Mouse (Mus musculus) spleen, adult 18-20 months (tissue): ENCODE results near the gene Adamts9.

ENCODE experiments used
- DNase-seq, 2 experiments: peaks; one replicate each; pipeline ENCODE4 v3.0.0; 2022; ENCODE audit warnings: mixed read lengths in 2 of 2

The Adamts9 gene

GRCm38 (mm10) chr6:92858721-92859510, 84.4 kb downstream of the Adamts9 start:
- no peak for DNase-seq

GRCm38 (mm10) chr6:92857761-92858160, 85.5 kb downstream of the Adamts9 start:
- DNase-seq: no peak

- no peak for DNase-seq
These were observed 88.4 kb downstream of the Adamts9 start for GRCm38 (mm10) chr6:92854873-92855272.

DNA sequence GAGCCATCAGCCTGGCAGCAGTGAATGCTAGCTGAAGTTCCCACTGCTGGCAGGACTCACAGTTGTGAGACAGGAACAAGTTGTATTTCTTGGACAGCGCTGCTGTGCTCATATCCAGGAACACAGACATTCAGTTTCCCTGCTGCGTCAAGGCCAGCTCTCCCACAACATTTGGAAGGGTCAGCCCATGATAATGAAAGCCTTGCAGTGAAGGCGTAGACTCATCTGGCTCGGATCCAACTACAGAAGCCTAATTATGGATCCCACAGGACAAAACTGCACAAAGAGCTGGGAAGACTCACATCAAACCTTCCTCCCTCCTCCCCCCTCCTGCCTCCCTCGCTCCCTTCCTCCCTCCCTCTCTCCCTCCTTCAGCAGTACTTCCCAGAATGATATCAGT, 93.0 kb downstream of the Adamts9 start:
- no peak for DNase-seq

DNA sequence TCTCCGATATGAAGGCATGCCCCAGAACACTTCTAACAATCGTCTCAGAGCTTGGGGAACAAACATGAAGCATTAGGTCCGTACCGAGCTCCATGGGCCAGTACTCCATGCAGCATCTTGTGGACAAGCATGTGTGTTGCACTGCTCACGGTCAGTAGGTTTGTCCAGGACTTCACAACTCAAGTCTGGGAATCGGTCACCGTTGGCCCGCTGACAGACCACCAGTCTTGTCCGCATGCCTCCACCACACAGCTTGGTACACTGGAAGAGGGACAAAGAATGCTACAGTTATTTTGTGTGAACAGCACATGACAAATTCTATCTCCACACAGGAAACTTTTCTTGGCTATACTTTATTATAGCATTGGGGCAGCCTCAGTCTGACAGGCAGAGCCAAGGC, 94.1 kb downstream of the Adamts9 start:
- no peak for DNase-seq

DNA sequence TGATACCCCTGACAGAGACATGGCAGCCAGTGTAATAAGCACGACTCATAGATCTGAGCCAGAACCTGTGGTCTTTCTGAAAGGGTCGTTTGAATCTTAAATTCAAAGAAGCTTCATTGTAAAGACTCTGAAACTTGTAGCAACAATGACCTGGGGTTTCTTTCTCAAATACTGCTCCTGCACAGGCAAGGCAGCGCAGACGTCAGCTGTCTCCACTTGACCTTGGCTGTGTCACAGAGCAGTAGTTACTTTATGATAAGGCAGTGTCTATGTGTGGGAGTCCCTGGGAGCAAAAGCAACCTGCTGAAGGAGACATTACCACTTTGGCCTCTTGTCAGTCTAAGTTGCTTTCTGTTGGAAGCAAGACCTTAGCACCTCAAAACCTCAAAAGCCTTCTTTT, 96.7 kb downstream of the Adamts9 start:
- DNase-seq: no peak

GRCm38 (mm10) chr6:92845898-92846297, 97.4 kb downstream of the Adamts9 start:
- no peak for DNase-seq

DNA sequence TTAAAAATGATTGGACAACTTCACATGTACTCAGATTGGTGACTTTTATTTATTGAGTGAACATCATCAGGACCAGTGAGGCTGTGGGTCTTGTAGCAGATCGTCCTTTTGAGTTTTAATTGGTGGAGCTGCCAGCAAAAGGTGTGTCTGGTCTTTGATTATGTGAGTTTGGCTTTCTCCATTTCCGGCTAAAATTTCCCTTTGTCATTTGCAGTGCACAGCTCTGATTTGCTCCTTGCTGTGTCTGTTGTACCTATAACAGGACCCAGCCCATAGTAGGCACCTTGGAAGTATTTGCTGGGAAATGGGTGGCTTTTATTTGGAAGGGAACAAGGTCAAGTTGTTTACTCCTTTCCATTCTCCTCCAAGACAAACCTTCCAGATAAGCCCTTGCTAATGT, 99.8 kb downstream of the Adamts9 start:
- no peak for DNase-seq

- no peak for DNase-seq
These were observed 101.3 kb downstream of the Adamts9 start for GRCm38 (mm10) chr6:92842000-92842399.

DNA sequence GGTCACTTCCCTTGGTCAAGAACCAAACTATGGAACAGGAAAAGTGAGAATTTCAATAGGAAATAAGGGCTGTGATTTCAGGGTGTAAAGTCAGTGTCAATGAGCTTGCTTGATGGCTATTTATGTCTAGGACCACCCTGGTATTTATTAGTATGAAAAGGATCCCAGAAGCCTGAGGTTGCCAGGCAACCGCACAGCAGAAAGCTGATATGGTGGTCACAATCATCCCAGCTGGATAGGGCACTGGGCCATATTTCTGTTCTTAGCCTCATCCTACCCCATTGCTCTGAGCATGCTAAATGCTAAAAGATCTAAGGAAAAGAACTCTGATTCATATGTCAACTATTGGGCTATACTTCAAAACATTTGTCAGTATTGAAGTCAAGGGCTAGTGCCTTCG, 112.2 kb downstream of the Adamts9 start:
- no peak for DNase-seq

DNA sequence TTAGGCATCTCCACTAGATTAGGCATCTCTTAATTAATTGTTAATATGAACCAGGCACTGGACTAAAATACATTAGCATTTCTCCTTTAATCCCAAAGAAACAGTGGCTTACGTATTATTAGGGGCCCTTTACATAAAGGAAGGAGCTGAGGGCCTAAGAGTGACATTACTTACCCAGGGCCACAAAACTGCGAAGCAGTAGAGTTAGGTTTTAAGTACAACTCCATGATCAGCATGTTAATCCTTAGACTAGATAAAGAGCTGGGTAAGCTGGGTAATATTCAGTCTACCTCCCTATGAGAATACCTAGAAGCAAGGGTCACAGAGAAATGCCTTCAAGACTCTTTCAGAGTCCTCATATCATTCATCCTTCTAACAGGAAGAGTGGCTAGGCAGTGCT, 114.1 kb downstream of the Adamts9 start:
- DNase-seq: no peak

- no peak for DNase-seq
These were observed 115.9 kb downstream of the Adamts9 start for GRCm38 (mm10) chr6:92827360-92827759.

- no peak for DNase-seq
These were observed 116.7 kb downstream of the Adamts9 start for GRCm38 (mm10) chr6:92826561-92826960.

DNA sequence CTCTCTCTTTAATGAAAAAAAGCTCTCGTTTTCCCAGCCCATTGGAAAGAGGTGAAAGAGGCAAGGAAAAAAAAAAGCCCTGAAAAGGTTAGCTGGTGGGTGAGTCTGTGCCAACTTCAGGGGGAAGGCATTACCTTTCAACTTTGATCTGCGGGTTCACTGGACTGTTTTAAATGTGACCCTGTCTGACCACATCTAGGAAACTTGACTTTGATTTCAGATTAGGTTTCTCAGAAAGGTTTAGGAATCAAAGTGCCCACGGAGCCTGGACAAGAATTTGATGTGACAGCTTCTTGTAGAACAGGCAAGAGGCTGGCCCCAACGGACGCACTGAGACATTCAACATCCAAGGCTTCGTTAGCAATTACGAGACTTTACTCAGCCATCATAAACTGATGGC, 119.3 kb downstream of the Adamts9 start:
- DNase-seq: no peak

- DNase-seq: no peak
These were observed 121.3 kb downstream of the Adamts9 start for GRCm38 (mm10) chr6:92822006-92822405.

GRCm38 (mm10) chr6:92821606-92822005, 121.7 kb downstream of the Adamts9 start:
- DNase-seq: no peak

DNA sequence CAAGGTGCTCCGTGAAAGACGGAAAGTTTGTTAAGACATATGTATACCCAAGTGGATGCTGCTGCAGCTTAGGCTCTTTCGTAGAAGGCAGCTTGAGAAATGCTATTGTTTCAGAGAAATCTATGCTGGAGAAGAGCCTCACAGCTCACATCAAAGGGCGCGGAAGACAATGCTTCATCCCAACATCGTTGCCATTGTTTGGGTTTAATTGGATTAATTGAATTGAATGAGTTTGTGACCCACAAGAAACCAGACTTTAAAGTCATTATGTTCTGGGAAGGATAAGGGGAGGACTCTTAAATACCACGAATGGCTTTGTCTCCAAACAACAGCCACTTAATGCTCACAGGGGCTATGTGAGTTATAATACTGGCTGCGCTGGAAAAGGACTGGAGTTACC, 125.6 kb downstream of the Adamts9 start:
- no peak for DNase-seq

DNA sequence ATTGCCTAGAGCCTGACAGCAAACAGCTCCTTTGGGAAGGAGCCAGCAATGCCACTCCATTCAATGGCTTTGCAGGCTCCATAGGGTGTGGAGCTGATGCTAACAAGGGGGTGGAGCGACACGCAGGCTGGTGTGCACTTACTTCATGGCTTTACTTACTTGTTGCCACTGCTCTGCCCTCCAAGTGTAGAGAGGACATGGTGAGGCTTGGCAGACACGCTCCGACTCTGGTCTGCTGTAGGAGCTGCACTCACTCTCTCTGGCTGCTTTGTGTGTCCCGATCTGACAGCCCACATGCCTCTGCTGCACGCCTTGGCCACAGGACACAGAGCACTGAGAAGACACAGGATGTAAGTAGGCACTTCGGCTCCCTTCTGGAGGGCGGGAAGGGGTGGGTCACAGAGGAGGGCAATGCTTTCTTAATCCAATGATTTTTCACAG, 127.0 kb downstream of the Adamts9 start, which contains the start of gene A730049H05Rik:
A730049H05Rik (plus strand) TSS at position 168 of the 441 bp plus-strand sequence.
- DNase-seq: no peak

- DNase-seq: no peak
These were observed 130.5 kb downstream of the Adamts9 start for GRCm38 (mm10) chr6:92812702-92813370.

DNA sequence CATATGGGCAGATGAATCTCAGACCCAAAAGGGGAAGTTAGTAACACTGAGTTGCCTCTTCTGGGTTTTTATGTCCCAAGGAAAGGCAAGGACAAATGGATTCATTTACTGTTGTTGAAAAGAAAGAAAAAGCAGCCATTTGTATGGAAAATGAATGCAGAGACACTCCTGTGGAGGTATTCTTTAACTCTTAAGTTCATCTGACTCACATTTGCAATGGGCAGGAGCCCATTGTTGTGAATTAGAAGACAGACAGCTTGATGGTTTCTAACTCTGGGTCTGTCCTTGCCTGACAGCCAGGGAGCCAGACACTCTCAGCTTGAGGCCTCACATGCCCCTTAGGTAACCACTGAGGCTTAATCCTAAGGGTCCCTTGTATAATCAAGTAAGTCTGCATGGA, 131.7 kb downstream of the Adamts9 start:
- DNase-seq: no peak

GRCm38 (mm10) chr6:92810628-92811027, 132.7 kb downstream of the Adamts9 start:
- no peak for DNase-seq

DNA sequence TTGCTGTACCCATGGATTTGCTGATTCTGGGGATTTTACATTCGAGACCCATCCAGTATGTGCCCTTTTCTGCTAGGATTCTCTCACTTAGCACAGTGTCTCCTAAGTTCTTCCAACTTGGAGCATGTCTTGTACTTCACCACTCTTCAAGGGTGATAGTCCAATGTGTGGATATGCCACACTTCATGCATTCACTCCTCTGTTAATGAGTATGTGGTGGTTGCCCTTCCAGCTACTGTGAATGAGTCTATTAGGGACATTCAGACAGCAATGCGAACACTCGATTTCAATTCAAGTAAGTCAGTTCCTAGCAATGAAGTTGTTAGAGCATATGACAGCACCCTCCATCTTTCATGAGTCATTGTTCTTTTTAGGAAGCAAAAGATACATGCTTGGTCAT, 133.5 kb downstream of the Adamts9 start:
- no peak for DNase-seq

DNA sequence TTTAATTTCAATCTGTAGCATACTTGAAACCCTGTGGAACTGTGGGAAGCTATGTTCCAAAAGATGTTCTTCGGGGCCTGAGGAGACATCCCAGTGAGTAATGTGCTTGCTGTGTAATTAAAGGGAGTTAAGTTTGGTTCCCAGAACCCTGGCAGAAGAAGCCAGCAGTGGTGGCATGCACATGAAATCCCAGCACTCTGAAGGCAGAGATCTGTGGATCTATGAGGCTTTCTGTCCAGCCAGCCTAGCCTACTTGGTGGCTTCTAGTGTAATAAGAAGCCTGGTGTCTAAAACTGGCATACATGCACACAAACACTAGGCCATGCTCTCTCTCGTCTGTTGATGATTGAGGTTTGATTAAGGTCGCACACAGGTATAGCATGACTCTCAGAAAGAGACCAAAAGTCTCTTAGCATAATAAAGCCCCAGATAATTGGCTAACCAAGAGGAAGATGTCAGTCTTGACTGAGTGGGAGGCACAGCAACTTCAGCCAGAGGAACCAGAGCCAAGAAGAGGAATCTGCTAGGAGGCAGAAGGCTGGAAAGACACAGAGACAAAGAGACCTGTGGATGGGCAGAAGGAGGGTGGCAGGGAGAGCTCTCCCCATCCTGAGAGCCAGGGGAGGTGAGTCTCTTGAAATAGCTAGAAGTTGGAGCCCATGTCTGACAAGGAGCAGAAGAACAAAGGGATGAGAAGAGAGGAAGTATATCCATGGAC, 138.9 kb downstream of the Adamts9 start:
- DNase-seq: no peak

- DNase-seq: no peak
These were observed 140.1 kb downstream of the Adamts9 start for GRCm38 (mm10) chr6:92803213-92803612.
